Mouse (Mus musculus) thymus, adult 2 months (tissue): ENCODE measurements at regions not wholly inside any gene's neighbourhood (a gene's known extent, or its start where the extent isn't known, plus 50 kb on each side); places are given as distances from the start of the nearest gene placed in this dataset.

Experiments
- DNase-seq: peaks from one replicate; pipeline ENCODE4 v3.0.0; 2021
- H3K27ac ChIP-seq: fragments of 200-500 bp; 2 replicates; pipeline ENCODE4 v1.5.1; 2012; ENCODE audit warnings: low read length, control low read depth; ENCODE audit not compliant: control insufficient read depth, insufficient read depth
- H3K27me3 ChIP-seq: fragments of 200-500 bp; 2 replicates; pipeline ENCODE4 v1.6.1; 2012; ENCODE audit warnings: mild to moderate bottlenecking, low read length, moderate library complexity, mixed read lengths; ENCODE audit not compliant: control insufficient read depth, insufficient read depth
- H3K36me3 ChIP-seq: fragments of 200-500 bp; 2 replicates; pipeline ENCODE4 v1.6.1; 2012; ENCODE audit warnings: mild to moderate bottlenecking, low read length, moderate library complexity; ENCODE audit not compliant: control insufficient read depth, insufficient read depth
- H3K4me1 ChIP-seq: fragments of 200-500 bp; replicated peaks from 2 replicates; pipeline ENCODE4 v1.6.1; 2012; ENCODE audit warnings: low read length; ENCODE audit not compliant: control insufficient read depth, insufficient read depth
- H3K4me3 ChIP-seq: fragments of 200-500 bp; 2 replicates; pipeline ENCODE4 v1.5.1; 2012; ENCODE audit warnings: mild to moderate bottlenecking, low read length, control low read depth, moderate library complexity; ENCODE audit not compliant: control insufficient read depth, insufficient read depth
- CTCF ChIP-seq: fragments of 200-500 bp; IDR thresholded peaks from 2 replicates; pipeline ENCODE4 v1.5.1; 2012; ENCODE audit warnings: mild to moderate bottlenecking, control low read depth, low read length, moderate library complexity, borderline replicate concordance; ENCODE audit not compliant: control insufficient read depth, poor library complexity, insufficient read depth; ENCODE audit errors: extremely low read depth
- POLR2A ChIP-seq: fragments of 200-500 bp; IDR thresholded peaks from 2 replicates; pipeline ENCODE4 v1.6.1; 2012; ENCODE audit warnings: mild to moderate bottlenecking, low read length, control low read depth, moderate library complexity; ENCODE audit not compliant: control insufficient read depth, poor library complexity, insufficient read depth; ENCODE audit errors: extremely low read depth
- whole genome bisulfite sequencing: fragments of 180-500 bp; shearing (Covaris S2); methylation state at CpG from one replicate; pipeline ENCODE4 v1.1.7; 2018; 5-methylcytosine and 5-hydroxymethylcytosine counted together

- Histone ChIP-seq H3K27me3 (no peaks in the 10 kb centered on the region), H3K36me3 (no peaks in the 10 kb centered on the region), H3K27ac (no peak overlapping the region), H3K4me3 (no peak overlapping the region), H3K4me1 (peaks cover 4% of the 10 kb centered on the region)
- no peak for DNase-seq
- TF ChIP-seq POLR2A (no peak), CTCF (no peak)
- 94% methylated on average over 3 of the region's 3 CpGs for WGBS
Measured at GRCm38 (mm10) chr15:67342050-67342449, 841.3 kb upstream of the Lrrc6 start.

GRCm38 (mm10) chr15:67337040-67337395 lies 836.3 kb upstream of the Lrrc6 start:
- no peaks in the 10 kb centered on the region for H3K36me3 ChIP-seq
- no peak overlapping the region for H3K27ac ChIP-seq
- TF ChIP-seq CTCF (no peak), POLR2A (no peak)
- no peak overlapping the region for H3K4me3 ChIP-seq
- 95% methylated on average over 5 of the region's 5 CpGs for WGBS
- no peak for DNase-seq
- H3K4me1 ChIP-seq: peaks cover 2% of the 10 kb centered on the region; the same call in 1 of the 2 replicates
- H3K27me3 ChIP-seq: no peaks in the 10 kb centered on the region

DNA sequence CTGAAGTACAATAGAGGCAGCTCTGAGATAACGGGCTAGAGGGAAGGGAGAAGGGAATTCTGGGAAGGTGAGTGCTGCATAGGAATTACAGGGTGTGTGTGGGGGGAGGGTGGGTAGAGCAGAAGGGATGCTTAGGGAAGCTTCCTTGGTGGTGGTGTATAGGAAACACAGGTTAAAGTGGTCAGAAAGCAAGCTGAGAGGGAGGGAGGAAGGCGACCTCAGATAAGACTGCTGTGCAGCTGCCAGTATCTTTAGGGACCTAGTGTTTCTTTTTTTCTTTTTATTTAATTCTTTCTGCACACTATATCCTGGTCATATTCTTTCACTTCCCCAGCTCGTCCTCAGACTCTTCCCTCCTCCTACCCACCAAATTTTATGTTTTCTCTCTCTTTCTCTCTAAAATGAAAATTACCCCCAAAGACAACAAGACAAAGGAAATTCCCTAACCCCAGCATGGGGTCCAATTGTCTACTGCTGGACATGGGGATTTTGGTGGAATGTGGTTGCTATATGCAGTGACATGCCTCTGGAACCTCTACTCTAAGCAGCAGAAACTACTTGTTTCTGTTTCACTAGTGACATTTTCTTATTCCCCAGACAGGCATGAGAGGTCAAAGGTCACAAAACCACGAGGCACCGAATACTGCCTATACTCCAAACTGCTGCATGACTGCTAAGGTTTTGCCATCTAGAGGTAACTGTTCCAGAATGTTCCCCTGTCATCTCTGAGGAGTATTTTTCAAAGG lies 835.8 kb upstream of the Lrrc6 start:
- no peak overlapping the region for H3K27ac ChIP-seq
- no peak for DNase-seq
- no peaks in the 10 kb centered on the region for H3K27me3 ChIP-seq
- TF ChIP-seq CTCF (no peak), POLR2A (no peak)
- no peak overlapping the region for H3K4me3 ChIP-seq
- 47% methylated on average over 5 of the region's 5 CpGs for WGBS
- H3K4me1 ChIP-seq: peaks cover 2% of the 10 kb centered on the region; the same call in 1 of the 2 replicates
- no peaks in the 10 kb centered on the region for H3K36me3 ChIP-seq

- H3K4me3 ChIP-seq: no peak overlapping the region
- H3K4me1 ChIP-seq: peaks cover 2% of the 10 kb centered on the region; the same call in 1 of the 2 replicates
- no peaks in the 10 kb centered on the region for H3K27me3 ChIP-seq
- no peak overlapping the region for H3K27ac ChIP-seq
- H3K36me3 ChIP-seq: no peaks in the 10 kb centered on the region
- TF ChIP-seq POLR2A (no peak), CTCF (no peak)
- no peak for DNase-seq
- WGBS: 97% methylated on average over 1 of the region's 1 CpGs
Measured at GRCm38 (mm10) chr15:67332521-67332920, 831.8 kb upstream of the Lrrc6 start.

DNA sequence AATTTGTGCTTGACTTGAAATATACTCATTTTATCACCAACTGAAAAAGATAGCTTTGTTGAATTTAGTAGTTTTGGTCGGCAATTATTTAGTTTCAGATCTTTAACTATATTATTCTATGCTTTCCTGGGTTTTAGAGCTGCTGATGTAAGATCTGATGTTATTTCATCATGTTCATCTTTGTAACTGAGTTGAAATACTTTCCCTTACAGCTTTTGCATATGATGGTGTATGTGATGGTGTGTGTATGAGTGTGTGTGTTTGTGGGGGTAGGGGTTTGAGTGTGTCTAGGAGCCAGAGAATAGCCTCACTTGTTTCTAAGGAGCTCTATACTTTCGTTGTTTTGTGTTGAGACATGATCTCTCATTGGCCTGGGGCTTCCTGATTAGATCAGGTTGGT lies 819.6 kb upstream of the Lrrc6 start:
- 88% methylated on average over 2 of the region's 2 CpGs for WGBS
- Histone ChIP-seq H3K4me3 (no peak overlapping the region), H3K36me3 (no peaks in the 10 kb centered on the region), H3K27ac (no peak overlapping the region), H3K27me3 (no peaks in the 10 kb centered on the region), H3K4me1 (no peaks in the 10 kb centered on the region)
- TF ChIP-seq POLR2A: no peak
- no peak for TF ChIP-seq CTCF
- DNase-seq: no peak

DNA sequence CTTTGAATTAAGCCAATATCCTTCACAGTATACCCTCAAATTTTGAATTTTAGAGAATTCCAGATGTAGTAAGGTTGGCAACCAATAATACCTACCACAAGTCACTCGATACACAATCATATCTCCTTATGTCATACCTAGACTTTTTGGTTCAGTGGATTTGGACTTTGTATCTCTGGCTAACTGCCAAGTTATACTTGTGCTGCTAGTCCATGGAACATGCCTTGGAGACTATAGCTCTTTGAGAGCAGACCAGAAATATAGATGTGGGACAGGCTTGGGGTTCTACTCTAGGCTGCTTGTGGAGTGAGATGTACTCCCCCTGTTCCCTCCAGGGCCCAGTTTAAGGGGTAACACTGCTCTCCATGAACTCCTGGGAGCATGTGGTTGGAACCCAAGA lies 814.5 kb upstream of the Lrrc6 start:
- Histone ChIP-seq H3K4me3 (no peak overlapping the region), H3K36me3 (no peaks in the 10 kb centered on the region), H3K27me3 (no peaks in the 10 kb centered on the region), H3K27ac (no peak overlapping the region), H3K4me1 (no peaks in the 10 kb centered on the region)
- TF ChIP-seq POLR2A: no peak
- no peak for TF ChIP-seq CTCF
- no peak for DNase-seq
- 100% methylated on average over 1 of the region's 1 CpGs for WGBS

DNA sequence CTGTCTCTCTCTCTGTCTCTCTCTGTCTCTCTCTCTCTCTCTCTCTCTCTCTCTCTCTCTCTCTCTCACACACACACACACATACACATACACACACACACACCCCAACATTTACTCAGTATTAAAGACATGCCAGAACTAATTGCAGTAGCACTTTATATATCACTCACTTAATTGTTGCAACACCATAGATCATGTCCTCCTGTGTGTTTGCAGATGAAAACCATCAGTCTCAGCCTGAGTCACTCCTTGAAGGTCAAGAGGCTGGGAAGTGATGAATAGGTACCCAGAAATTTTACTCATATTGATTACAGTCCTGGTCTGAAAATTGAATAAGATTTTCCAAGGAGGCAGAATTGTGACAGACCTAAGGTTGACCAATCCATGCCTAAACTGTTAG lies 812.9 kb upstream of the Lrrc6 start:
- DNase-seq: no peak
- TF ChIP-seq CTCF (no peak), POLR2A (no peak)
- Histone ChIP-seq H3K27me3 (no peaks in the 10 kb centered on the region), H3K36me3 (no peaks in the 10 kb centered on the region), H3K4me1 (no peaks in the 10 kb centered on the region), H3K4me3 (no peak overlapping the region), H3K27ac (no peak overlapping the region)
